Mouse (Mus musculus) myocyte (in vitro differentiated cells): ENCODE data around the gene Them5.

Experiments
- CEBPB ChIP-seq: IDR thresholded peaks from 2 replicates; pipeline ENCODE4 v1.6.1; 2011; ENCODE audit warnings: mild to moderate bottlenecking, moderate library complexity; ENCODE audit not compliant: poor library complexity, insufficient read depth, severe bottlenecking
- MAX ChIP-seq: IDR thresholded peaks from one replicate; pipeline ENCODE4 v1.6.1; 2011; ENCODE audit warnings: low read depth, mild to moderate bottlenecking, control low read depth
- MYOD1 ChIP-seq, 3 experiments: IDR thresholded peaks; one replicate each; pipeline ENCODE4 v1.6.1; 2011; ENCODE audit warnings: control low read depth in 2 of 3, low read depth in 2 of 3, mild to moderate bottlenecking in 2 of 3, moderate library complexity in 1 of 3; ENCODE audit not compliant: insufficient read length in 2 of 3, control insufficient read depth in 1 of 3
- MYOG ChIP-seq, 3 experiments: IDR thresholded peaks; one replicate each; pipeline ENCODE4 v1.6.1; 2011; ENCODE audit warnings: control low read depth in 2 of 3, low read depth in 2 of 3, mild to moderate bottlenecking in 2 of 3; ENCODE audit not compliant: insufficient read length in 2 of 3, control insufficient read depth in 1 of 3, insufficient read depth in 1 of 3
- POLR2A ChIP-seq: IDR thresholded peaks from one replicate; pipeline ENCODE4 v1.6.1; 2011; ENCODE audit warnings: low read depth, mild to moderate bottlenecking, control low read depth, moderate library complexity; ENCODE audit not compliant: insufficient read length
- POLR2AphosphoS2 ChIP-seq: IDR thresholded peaks from one replicate; pipeline ENCODE4 v1.6.1; 2011; ENCODE audit warnings: low read depth, control low read depth; ENCODE audit not compliant: insufficient read length
- REST ChIP-seq: IDR thresholded peaks from one replicate; pipeline ENCODE4 v1.6.1; 2011; ENCODE audit warnings: mild to moderate bottlenecking, control low read depth, moderate library complexity; ENCODE audit not compliant: insufficient read depth, insufficient read length
- TCF12 ChIP-seq: IDR thresholded peaks from one replicate; pipeline ENCODE4 v1.6.1; 2011; ENCODE audit warnings: mild to moderate bottlenecking, control low read depth; ENCODE audit not compliant: poor library complexity, insufficient read depth, severe bottlenecking

- no peak for TF ChIP-seq POLR2AphosphoS2
- no peak for TF ChIP-seq POLR2A
- no peak for TF ChIP-seq REST
- no peak for TF ChIP-seq MAX
- no peak for TF ChIP-seq MYOD1 (IDR thresholded peaks at IDR 0.05; ENCODE audit: control insufficient read depth in 1 of 3, insufficient read length in 2 of 3, low read depth in 2 of 3)
- no peak for TF ChIP-seq MYOG (IDR thresholded peaks at IDR 0.05; ENCODE audit: control insufficient read depth in 1 of 3, insufficient read depth in 1 of 3, insufficient read length in 2 of 3, low read depth in 2 of 3)
- no peak for TF ChIP-seq TCF12
- TF ChIP-seq CEBPB, result no peak
These were observed 45.5 kb downstream of the Them5 start for GRCm38 (mm10) chr3:94387391-94387790.
